ENCODE assay signal across 8 mouse cellular contexts in genomic region chr6:71143154-71143893, GRCm38 (mm10). TPM values are rescaled to one million over a fixed set of nuclear protein-coding genes. Genes with fewer than 3 reads are reported as not detected.
A peak's percentile ranks its signal among the peaks of the same experiment; 100 is the strongest.
DNase-seq lines count a peak whose midpoint lies in the region; ATAC-seq lines count a peak whose summit lies in the region.
"Had no signal": no experiment of that assay in that cellular context is flagged by ENCODE, and none has a peak within 500 bp of the region (broad histone marks: within the 10 kb centered on the region; RNA-seq: fewer than 3 reads in every experiment).

No protein-coding gene starts in this region.

- H3K27ac ChIP-seq in embryonic facial prominence, embryonic 14.5 days (replicated peaks; ENCODE audit: low read depth, low read length), result no peak overlapping the region

- peak overlapping the region; percentile 90 for H3K4me3 ChIP-seq in megakaryocyte, embryonic 14.5 days (replicated peaks)
- H3K4me3 ChIP-seq in embryonic facial prominence, embryonic 14.5 days (ENCODE audit: low read depth, low read length), result peak overlapping the region; percentile 66

- H3K4me2 ChIP-seq in embryonic facial prominence, embryonic 14.5 days (ENCODE audit: low read depth, low read length), result peak overlapping the region; percentile 91

- peak overlapping the region; percentile 84 for H3K9ac ChIP-seq in embryonic facial prominence, embryonic 14.5 days (ENCODE audit: low read depth, low read length)

- peaks cover 13% of the 10 kb centered on the region for H3K9me3 ChIP-seq in megakaryocyte, embryonic 14.5 days
- H3K9me3 ChIP-seq in embryonic facial prominence, embryonic 14.5 days (ENCODE audit: control insufficient read depth, low read length), result no peaks in the 10 kb centered on the region

- no peaks in the 10 kb centered on the region for H3K36me3 ChIP-seq in megakaryocyte, embryonic 14.5 days (replicated peaks; ENCODE audit: low read length)
- no peaks in the 10 kb centered on the region for H3K36me3 ChIP-seq in embryonic facial prominence, embryonic 14.5 days (ENCODE audit: control insufficient read depth, insufficient read depth, low read length)

- H3K27me3 ChIP-seq in megakaryocyte, embryonic 14.5 days (replicated peaks), result peaks cover 30% of the 10 kb centered on the region
- H3K27me3 ChIP-seq in embryonic facial prominence, embryonic 14.5 days (replicated peaks; ENCODE audit: control insufficient read depth, insufficient read depth, low read length), result no peaks in the 10 kb centered on the region

- ATAC-seq in megakaryocyte, adult 5-6 weeks (ENCODE audit: poor library complexity, severe bottlenecking), result no peak
- no peak for ATAC-seq in embryonic facial prominence, embryonic 14.5 days (ENCODE audit: low read depth)
- peak; percentile 15; the same call in 1 of the 2 replicates for ATAC-seq in megakaryocyte-erythroid progenitor cell, adult 5-6 weeks (replicated peaks; ENCODE audit: low FRiP score, low TSS enrichment, poor library complexity, severe bottlenecking)

- 2% methylated on average over 19 of the region's 19 CpGs for WGBS in embryonic facial prominence, embryonic 14.5 days

- peaks cover 16% of the 10 kb centered on the region for H3K4me1 ChIP-seq in megakaryocyte, embryonic 14.5 days
- no peaks in the 10 kb centered on the region for H3K4me1 ChIP-seq in embryonic facial prominence, embryonic 14.5 days (ENCODE audit: control insufficient read depth, insufficient read depth, low read length)

- DNase-seq in embryonic facial prominence, embryonic 14.5 days (ENCODE audit: low spot score), result no peak
- DNase-seq in kidney, adult 11 months, result peak; percentile 45
- DNase-seq in MN1 (ENCODE audit: low spot score), result no peak
- no peak for DNase-seq in layer of hippocampus, postnatal 25 days (ENCODE audit: extremely low spot score in 1 of 2, low spot score in 1 of 2)

RNA-seq across cellular contexts. Expression of gene Thnsl2, which starts 0.9 kb away (rescaled TPM):
- polyA plus RNA-seq in megakaryocyte, embryonic 14.5 days (2012; ENCODE audit: insufficient read depth, low replicate concordance), result 1.6 TPM in 1 of 2 replicates, not detected in the other
- 0.68 TPM in 1 of 2 replicates, not detected in the other for total RNA-seq in megakaryocyte, adult 5-6 weeks (2015)
- 0.08 TPM in 1 of 2 replicates, not detected in the other for total RNA-seq in megakaryocyte, adult 5-6 weeks (2017)
- 7.6 and 8.1 TPM in 2 replicates for polyA plus RNA-seq in embryonic facial prominence, embryonic 14.5 days (2014; fragmentation: Nextera tagmentation; extraction: Ambion mirVana)
- 0.22 TPM in 1 of 2 replicates, not detected in the other for total RNA-seq in megakaryocyte-erythroid progenitor cell, adult 5-6 weeks (2014; fragmentation: Nextera tagmentation)
- total RNA-seq in megakaryocyte-erythroid progenitor cell, adult 5-6 weeks (2017), result not detected in 2 replicates
- 1 to 10 TPM; 3.7 TPM for total RNA-seq in layer of hippocampus, postnatal 25 days (2021)

RNA-seq across cellular contexts. Expression of gene Fabp1, which starts 56.3 kb away (rescaled TPM):
- not detected in 2 replicates for polyA plus RNA-seq in megakaryocyte, embryonic 14.5 days (2012; ENCODE audit: insufficient read depth, low replicate concordance)
- not detected in 2 replicates for total RNA-seq in megakaryocyte, adult 5-6 weeks (2015)
- total RNA-seq in megakaryocyte, adult 5-6 weeks (2017), result not detected in 2 replicates
- not detected in 2 replicates for polyA plus RNA-seq in embryonic facial prominence, embryonic 14.5 days (2014; fragmentation: Nextera tagmentation; extraction: Ambion mirVana)
- not detected in 2 replicates for total RNA-seq in megakaryocyte-erythroid progenitor cell, adult 5-6 weeks (2014; fragmentation: Nextera tagmentation)
- total RNA-seq in megakaryocyte-erythroid progenitor cell, adult 5-6 weeks (2017), result not detected in 2 replicates
- not detected for total RNA-seq in layer of hippocampus, postnatal 25 days (2021)
- total RNA-seq: adrenal gland, adult 18-20 months had no signal
